Mouse (Mus musculus) lung, postnatal 0 days (tissue): ENCODE data around the gene Gpr35. TPM values are rescaled to one million over a fixed set of nuclear protein-coding genes. Genes with fewer than 3 reads are reported as not detected.
A peak's percentile ranks its signal among the peaks of the same experiment; 100 is the strongest.

Experiments used
- ATAC-seq: fragments of 200-750 bp; cut with Nextera tagmentation; 2 replicates; pipeline ENCODE4 v1.8.0; 2017; ENCODE audit warnings: moderate library complexity
- DNase-seq: peaks from one replicate; pipeline ENCODE4 v3.0.0-alpha.2; 2016; ENCODE audit warnings: low spot score
- H3K27ac ChIP-seq: fragments of 300-500 bp; sonication (generic); 2 replicates; pipeline ENCODE4 v1.5.1; 2014; ENCODE audit warnings: antibody characterized with exemption, mild to moderate bottlenecking, low read length, mixed read lengths
- H3K27me3 ChIP-seq: fragments of 300-500 bp; sonication (generic); replicated peaks from 2 replicates; pipeline ENCODE4 v1.6.1; 2014; ENCODE audit warnings: low read length, mixed read lengths; ENCODE audit not compliant: insufficient read depth
- H3K36me3 ChIP-seq: fragments of 300-500 bp; sonication (generic); 2 replicates; pipeline ENCODE4 v1.6.1; 2014; ENCODE audit warnings: low read length, mixed read lengths; ENCODE audit not compliant: insufficient read depth
- H3K4me1 ChIP-seq: fragments of 300-500 bp; sonication (generic); 2 replicates; pipeline ENCODE4 v1.6.1; 2014; ENCODE audit warnings: antibody characterized with exemption, low read depth, low read length, mixed read lengths; ENCODE audit not compliant: insufficient read depth
- H3K4me2 ChIP-seq: fragments of 300-500 bp; sonication (generic); replicated peaks from 2 replicates; pipeline ENCODE4 v1.6.1; 2014; ENCODE audit warnings: low read depth, mild to moderate bottlenecking, low read length, moderate library complexity, mixed read lengths
- H3K4me3 ChIP-seq: fragments of 300-500 bp; sonication (generic); 2 replicates; pipeline ENCODE4 v1.5.1; 2014; ENCODE audit warnings: low read depth, low read length
- H3K9ac ChIP-seq: fragments of 300-500 bp; sonication (generic); replicated peaks from 2 replicates; pipeline ENCODE4 v1.6.1; 2014; ENCODE audit warnings: low read depth, mild to moderate bottlenecking
- H3K9me3 ChIP-seq: fragments of 300-500 bp; sonication (generic); 2 replicates; pipeline ENCODE4 v1.6.1; 2016; ENCODE audit warnings: low read length, mixed read lengths
- CTCF ChIP-seq: IDR thresholded peaks from 2 replicates; pipeline ENCODE4 v1.5.1; 2016; ENCODE audit warnings: antibody characterized with exemption, mild to moderate bottlenecking
- EP300 ChIP-seq: IDR thresholded peaks from 2 replicates; pipeline ENCODE4 v1.6.1; 2016; ENCODE audit warnings: antibody characterized with exemption, mild to moderate bottlenecking, control low read depth
- WGBS: fragments of 180-500 bp; shearing (Covaris S2); extraction: QIAGEN DNeasy Blood & Tissue Kit; methylation state at CpG from one replicate; pipeline ENCODE4 v1.1.7; 2014; 5-methylcytosine and 5-hydroxymethylcytosine counted together
- polyA plus RNA-seq: library from polyadenylated mRNA; unstranded; fragments of >200 nt; fragmentation: Nextera tagmentation; extraction: Ambion mirVana; gene quantifications from 2 replicates; pipeline ENCODE4 v1.2.1, GENCODE M21; 2015

The Gpr35 gene
- polyA plus RNA-seq, 1 experiment from 2014 or later = 1.7 TPM

GRCm38 (mm10) chr1:92912286-92912685, 38.4 kb upstream of the Gpr35 start:
- no peaks in the 10 kb centered on the region for H3K27me3 ChIP-seq
- no peak overlapping the region for H3K27ac ChIP-seq
- H3K36me3 ChIP-seq = peaks cover 25% of the 10 kb centered on the region; the same call in 1 of the 2 replicates
- no peaks in the 10 kb centered on the region for H3K9me3 ChIP-seq
- peaks cover 22% of the 10 kb centered on the region for H3K4me1 ChIP-seq
- DNase-seq (no peak), ATAC-seq (no peak)
- WGBS = 63% methylated on average over 1 of the region's 1 CpGs
- H3K9ac ChIP-seq = 0 out of 2 replicates have a peak overlapping the region, but pooled peaks have one; percentile 24
- TF ChIP-seq CTCF (peak; percentile 57), EP300 (no peak)
- peak overlapping the region; percentile 81 for H3K4me3 ChIP-seq
- peak overlapping the region; percentile 96 for H3K4me2 ChIP-seq

DNA sequence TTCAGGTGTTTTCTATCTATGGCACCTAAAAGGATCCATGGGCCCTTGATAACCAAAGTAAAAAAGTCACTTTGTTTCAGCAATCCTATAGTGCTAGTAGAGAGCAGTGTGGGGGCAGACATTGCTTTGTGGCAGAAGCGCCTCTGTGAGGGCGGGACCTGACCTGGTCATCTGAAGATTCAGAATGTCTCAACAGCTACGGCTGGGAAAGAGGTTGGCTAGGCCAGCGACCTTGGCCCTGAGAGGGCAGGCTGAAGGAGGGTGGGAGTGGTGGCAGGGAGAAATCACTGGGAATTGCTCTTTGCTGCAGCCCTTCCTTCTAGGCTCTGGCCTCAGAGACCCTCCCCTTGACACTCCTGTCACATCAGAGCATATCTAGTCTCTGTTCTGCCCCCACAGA, 36.4 kb upstream of the Gpr35 start:
- peaks cover 16% of the 10 kb centered on the region for H3K4me1 ChIP-seq
- H3K36me3 ChIP-seq = peaks cover 44% of the 10 kb centered on the region
- no peak for ATAC-seq
- H3K27ac ChIP-seq = no peak overlapping the region
- no peaks in the 10 kb centered on the region for H3K9me3 ChIP-seq
- WGBS = 75% methylated on average over 4 of the region's 4 CpGs
- no peak overlapping the region for H3K4me2 ChIP-seq
- TF ChIP-seq EP300 (no peak), CTCF (no peak)
- no peaks in the 10 kb centered on the region for H3K27me3 ChIP-seq
- DNase-seq = no peak
- no peak overlapping the region for H3K9ac ChIP-seq
- H3K4me3 ChIP-seq = no peak overlapping the region

DNA sequence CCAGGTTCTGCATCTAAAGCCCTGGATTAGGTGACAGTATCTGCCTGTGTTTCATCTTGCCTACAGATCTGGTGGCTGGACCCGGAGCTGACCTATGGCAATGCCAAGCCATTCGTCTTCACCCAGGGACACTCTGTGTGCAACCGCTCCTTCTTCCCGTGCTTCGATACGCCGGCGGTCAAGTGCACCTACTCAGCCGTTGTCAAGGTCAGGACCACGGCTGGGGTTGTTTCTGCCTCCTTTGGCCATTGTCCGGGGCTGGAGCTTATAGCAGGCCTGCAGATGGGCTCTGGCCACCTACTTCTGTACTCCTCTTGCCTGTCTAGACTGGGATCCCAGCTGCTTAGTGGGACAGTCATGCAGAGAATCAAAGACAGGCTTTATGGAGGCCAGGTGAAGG, 35.7 kb upstream of the Gpr35 start:
- WGBS = 94% methylated on average over 11 of the region's 11 CpGs
- H3K4me2 ChIP-seq = no peak overlapping the region

GRCm38 (mm10) chr1:92916725-92917124, 33.9 kb upstream of the Gpr35 start:
- 92% methylated on average over 9 of the region's 9 CpGs for WGBS
- Histone ChIP-seq H3K4me3 (no peak overlapping the region), H3K9ac (no peak overlapping the region), H3K27ac (no peak overlapping the region), H3K36me3 (peaks cover 58% of the 10 kb centered on the region), H3K9me3 (no peaks in the 10 kb centered on the region), H3K4me1 (peaks cover 6% of the 10 kb centered on the region; the same call in 1 of the 2 replicates), H3K4me2 (no peak overlapping the region), H3K27me3 (no peaks in the 10 kb centered on the region)
- TF ChIP-seq EP300 (no peak), CTCF (no peak)
- DNase-seq (no peak), ATAC-seq (no peak)

More for the DNA sequence above, 35.7 kb upstream of the Gpr35 start:
- ATAC-seq (no peak), DNase-seq (no peak)
- no peaks in the 10 kb centered on the region for H3K27me3 ChIP-seq
- no peak for TF ChIP-seq CTCF
- no peak for TF ChIP-seq EP300
- H3K36me3 ChIP-seq = peaks cover 51% of the 10 kb centered on the region
- no peak overlapping the region for H3K4me3 ChIP-seq
- H3K27ac ChIP-seq = no peak overlapping the region
- no peaks in the 10 kb centered on the region for H3K9me3 ChIP-seq
- no peak overlapping the region for H3K9ac ChIP-seq
- peaks cover 9% of the 10 kb centered on the region for H3K4me1 ChIP-seq

- Histone ChIP-seq H3K4me3 (no peak overlapping the region), H3K9me3 (no peaks in the 10 kb centered on the region), H3K9ac (no peak overlapping the region), H3K27ac (no peak overlapping the region), H3K27me3 (no peaks in the 10 kb centered on the region), H3K36me3 (peaks cover 58% of the 10 kb centered on the region), H3K4me2 (no peak overlapping the region), H3K4me1 (no peaks in the 10 kb centered on the region)
- DNase-seq (no peak), ATAC-seq (no peak)
- 98% methylated on average over 11 of the region's 11 CpGs for WGBS
- no peak for TF ChIP-seq EP300
- no peak for TF ChIP-seq CTCF
Measured at GRCm38 (mm10) chr1:92919151-92919550, 31.5 kb upstream of the Gpr35 start.

DNA sequence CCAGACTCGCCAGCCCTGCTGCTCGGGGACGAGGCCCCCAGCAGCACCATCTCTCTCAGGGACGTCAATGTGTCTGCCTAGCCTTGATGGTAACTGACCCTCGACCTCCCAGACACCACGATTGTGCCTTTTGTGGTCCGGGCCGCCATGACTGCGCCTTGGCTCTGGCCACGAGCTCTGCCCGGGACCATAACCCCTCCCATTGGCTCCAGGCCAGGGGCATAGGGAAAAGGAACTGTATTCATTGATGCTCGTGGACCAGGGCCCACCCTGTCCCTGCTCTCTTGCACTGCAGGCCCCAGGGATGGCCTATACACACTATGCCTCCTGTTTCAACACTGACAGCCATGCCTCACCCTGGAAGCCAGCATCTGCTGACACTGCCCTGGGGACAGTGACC, 30.9 kb upstream of the Gpr35 start:
- Histone ChIP-seq H3K4me1 (no peaks in the 10 kb centered on the region), H3K4me2 (no peak overlapping the region), H3K27me3 (no peaks in the 10 kb centered on the region), H3K9ac (no peak overlapping the region), H3K27ac (no peak overlapping the region), H3K4me3 (no peak overlapping the region), H3K9me3 (no peaks in the 10 kb centered on the region), H3K36me3 (peaks cover 54% of the 10 kb centered on the region)
- TF ChIP-seq CTCF (no peak), EP300 (no peak)
- ATAC-seq (0 out of 2 replicates have a peak, but pooled peaks have one; percentile 29), DNase-seq (no peak)
- 62% methylated on average over 10 of the region's 12 CpGs for WGBS
